Comparison of ENCODE assay signal across 26 mouse cellular contexts in the genomic region with DNA sequence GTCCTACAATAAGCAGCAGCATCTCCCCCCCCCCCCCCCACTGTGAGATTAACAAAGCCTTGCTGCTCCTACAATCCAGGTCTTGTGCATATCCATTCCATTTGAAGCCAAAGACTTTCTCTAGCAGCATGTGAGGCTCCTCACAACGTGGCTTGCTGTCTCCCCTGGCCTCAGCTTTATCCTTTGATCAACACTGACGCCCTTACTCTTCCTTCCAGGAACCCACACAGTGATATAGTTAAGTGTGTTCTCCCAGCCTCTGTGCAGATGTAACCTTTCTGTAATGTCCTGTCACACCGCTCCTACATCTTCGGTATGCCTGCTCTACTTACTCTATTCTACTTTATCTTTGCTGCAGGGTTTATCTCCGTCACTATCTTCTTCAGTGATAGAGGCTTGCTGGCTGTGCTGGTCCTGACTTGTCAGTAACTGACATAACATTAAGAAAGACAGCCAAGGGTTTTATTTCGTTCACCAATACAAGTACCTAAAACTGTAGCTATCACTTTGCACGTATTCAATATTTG. TPM values are rescaled to one million over a fixed set of nuclear protein-coding genes. Genes with fewer than 3 reads are reported as not detected.
DNase-seq lines count a peak whose midpoint lies in the region; ATAC-seq and TF ChIP-seq lines count a peak whose summit lies in the region.
"Had no signal": no experiment of that assay in that cellular context is flagged by ENCODE, and none has a peak within 500 bp of the region (broad histone marks: within the 10 kb centered on the region; RNA-seq: fewer than 3 reads in every experiment).

No protein-coding gene starts in this region.

- peak; percentile 33; the same call in 1 of the 2 replicates for ATAC-seq in liver, embryonic 12.5 days
- no peak for ATAC-seq in liver, embryonic 14.5 days (ENCODE audit: insufficient read depth)
- ATAC-seq: CD4-positive, CD25-positive, alpha-beta regulatory T cell, adult 4 months; forebrain, embryonic 15.5 days; Patski had no signal

- intact Hi-C loops in heart, adult 2 months (cut with DNase I), result no loop called here

- no peak for TF ChIP-seq EP300 in heart, adult 2 months (IDR thresholded peaks at IDR 0.05; ENCODE audit: insufficient read depth, low read depth, low read length)
- TF ChIP-seq EP300 in MEL (IDR thresholded peaks at IDR 0.05; ENCODE audit: low read depth in 1 of 2, low read length in 2 of 2), result peak; percentile 61 to 64; a peak in 2 of 4 replicates
- TF ChIP-seq EP300 in liver, embryonic 14.5 days (IDR thresholded peaks at IDR 0.05; ENCODE audit: low read depth), result no peak

- no peak overlapping the region for H3K9ac ChIP-seq in heart, adult 2 months (ENCODE audit: low read depth, low read length)
- 0 out of 2 replicates have a peak overlapping the region, but pooled peaks have one; percentile 13 for H3K9ac ChIP-seq in liver, embryonic 12.5 days
- H3K9ac ChIP-seq in MEL (ENCODE audit: control insufficient read depth, low read depth, low read length, poor library complexity, severe bottlenecking), result peak overlapping the region; percentile 49
- H3K9ac ChIP-seq in liver, embryonic 14.5 days (replicated peaks), result no peak overlapping the region
- H3K9ac ChIP-seq: forebrain, embryonic 12.5 days; forebrain, embryonic 15.5 days; hindbrain, embryonic 15.5 days had no signal

- TF ChIP-seq RAD21 in MEL (IDR thresholded peaks at IDR 0.05; ENCODE audit: low read depth, low read length), result no peak

- DNase-seq in heart, embryonic 10.5 days (ENCODE audit: low spot score), result no peak
- no peak for DNase-seq in heart, adult 2 months
- no peak for DNase-seq in liver
- DNase-seq in MEL (ENCODE audit: low read depth, low spot score), result peak; percentile 63
- peak in 1 of 3 experiments; percentile 39 for DNase-seq in liver, embryonic 14.5 days (ENCODE audit: low read depth in 3 of 3, low spot score in 3 of 3)
- no peak for DNase-seq in kidney, postnatal 14 days
- DNase-seq in layer of hippocampus, adult 11-12 months (ENCODE audit: low spot score), result no peak
- DNase-seq: adrenal gland, postnatal 10 days; adrenal gland, postnatal 36 days; cerebellum, adult 18-20 months; cerebellum, adult 9-10 months; cerebellum, postnatal 14 days; gastrocnemius, postnatal 10 days; heart, adult 18-20 months had no signal

- no peaks in the 10 kb centered on the region for H3K9me3 ChIP-seq in heart, embryonic 10.5 days
- no peaks in the 10 kb centered on the region for H3K9me3 ChIP-seq in liver, embryonic 12.5 days (replicated peaks)
- no peaks in the 10 kb centered on the region for H3K9me3 ChIP-seq in MEL (replicated peaks; ENCODE audit: insufficient read depth, low read length)
- no peaks in the 10 kb centered on the region for H3K9me3 ChIP-seq in liver, embryonic 14.5 days (ENCODE audit: control insufficient read depth, low read length)
- H3K9me3 ChIP-seq: forebrain, embryonic 12.5 days; forebrain, embryonic 15.5 days; hindbrain, embryonic 15.5 days had no signal

- H3K27ac ChIP-seq in heart, embryonic 10.5 days, result 0 out of 2 replicates have a peak overlapping the region, but pooled peaks have one; percentile 22
- H3K27ac ChIP-seq in heart, adult 2 months, result no peak overlapping the region
- peak overlapping the region; percentile 53 for H3K27ac ChIP-seq in liver, embryonic 12.5 days
- peak overlapping the region; percentile 91 for H3K27ac ChIP-seq in MEL (ENCODE audit: control insufficient read depth, low read depth, low read length)
- peak overlapping the region; percentile 21; the same call in 1 of the 2 replicates for H3K27ac ChIP-seq in liver, embryonic 14.5 days
- H3K27ac ChIP-seq: forebrain, embryonic 12.5 days; forebrain, embryonic 15.5 days; hindbrain, embryonic 15.5 days had no signal

- TF ChIP-seq POLR2A in heart, adult 2 months (IDR thresholded peaks at IDR 0.05; ENCODE audit: insufficient read depth, low read depth, low read length), result no peak
- peak in 1 of 2 experiments; percentile 28; a peak in 1 of 4 replicates for TF ChIP-seq POLR2A in MEL (IDR thresholded peaks at IDR 0.05; ENCODE audit: control insufficient read depth in 1 of 2, insufficient read depth in 1 of 2, low read depth in 1 of 2, low read length in 2 of 2, poor library complexity in 1 of 2)

- peak overlapping the region; percentile 27 for H3K4me2 ChIP-seq in liver, embryonic 12.5 days
- H3K4me2 ChIP-seq in liver, embryonic 14.5 days (ENCODE audit: low read depth), result peak overlapping the region; percentile 1
- H3K4me2 ChIP-seq: forebrain, embryonic 12.5 days; forebrain, embryonic 15.5 days; heart, embryonic 11.5 days; hindbrain, embryonic 15.5 days had no signal

- no peaks in the 10 kb centered on the region for H3K79me2 ChIP-seq in heart, adult 2 months (replicated peaks; ENCODE audit: control insufficient read depth, insufficient read depth, low read length)
- peaks cover 4% of the 10 kb centered on the region; the same call in 1 of the 2 replicates for H3K79me2 ChIP-seq in MEL (ENCODE audit: control insufficient read depth, insufficient read depth, low read length, poor library complexity)

- WGBS in heart, embryonic 10.5 days, result 41% methylated on average over 7 of the region's 7 CpGs
- 67% methylated on average over 7 of the region's 7 CpGs for WGBS in heart, adult 2 months
- WGBS in liver, embryonic 12.5 days (ENCODE audit: insufficient replicate concordance), result 49% methylated on average over 7 of the region's 7 CpGs
- WGBS in liver, embryonic 14.5 days (ENCODE audit: insufficient replicate concordance), result 40% methylated on average over 7 of the region's 7 CpGs

- H3K36me3 ChIP-seq in heart, embryonic 10.5 days, result no peaks in the 10 kb centered on the region
- H3K36me3 ChIP-seq in heart, adult 2 months (ENCODE audit: control insufficient read depth, insufficient read depth, low read length), result no peaks in the 10 kb centered on the region
- H3K36me3 ChIP-seq in liver, embryonic 12.5 days, result no peaks in the 10 kb centered on the region
- peaks cover 0 to 48% of the 10 kb centered on the region in 2 experiments; a peak in 2 of 4 replicates for H3K36me3 ChIP-seq in MEL (ENCODE audit: control insufficient read depth in 1 of 2, insufficient read depth in 2 of 2, low read length in 2 of 2)
- H3K36me3 ChIP-seq in liver, embryonic 14.5 days (replicated peaks; ENCODE audit: control insufficient read depth, insufficient read depth, low read depth), result no peaks in the 10 kb centered on the region
- H3K36me3 ChIP-seq: forebrain, embryonic 12.5 days; forebrain, embryonic 15.5 days; hindbrain, embryonic 15.5 days had no signal

- peaks cover 24% of the 10 kb centered on the region for H3K4me1 ChIP-seq in heart, embryonic 10.5 days
- H3K4me1 ChIP-seq in heart, adult 2 months (ENCODE audit: control insufficient read depth, insufficient read depth, low read length), result no peaks in the 10 kb centered on the region; the same call in 1 of the 2 replicates
- peaks cover 67% of the 10 kb centered on the region for H3K4me1 ChIP-seq in liver, embryonic 12.5 days
- peaks cover 39 to 47% of the 10 kb centered on the region in 2 experiments for H3K4me1 ChIP-seq in MEL (ENCODE audit: control insufficient read depth in 1 of 2, insufficient read depth in 2 of 2, low read length in 2 of 2)
- peaks cover 44 to 52% of the 10 kb centered on the region in 2 experiments for H3K4me1 ChIP-seq in liver, embryonic 14.5 days (replicated peaks; ENCODE audit: control insufficient read depth in 2 of 2, insufficient read depth in 2 of 2, low read length in 1 of 2)
- H3K4me1 ChIP-seq: forebrain, embryonic 15.5 days had no signal

- no peak for TF ChIP-seq CTCF in heart, adult 2 months (IDR thresholded peaks at IDR 0.05)
- TF ChIP-seq CTCF in MEL (IDR thresholded peaks at IDR 0.05 in 2 of 3, conservative IDR thresholded peaks at IDR 0.05 in 1 of 3; ENCODE audit: control insufficient read depth in 1 of 3, insufficient read depth in 1 of 3, low read depth in 2 of 3, low read length in 3 of 3, poor library complexity in 1 of 3, severe bottlenecking in 1 of 3), result no peak
- no peak for TF ChIP-seq CTCF in liver, embryonic 14.5 days (IDR thresholded peaks at IDR 0.05; ENCODE audit: low read depth)

- peaks cover 44% of the 10 kb centered on the region for H3K27me3 ChIP-seq in heart, embryonic 10.5 days (ENCODE audit: insufficient read depth, poor library complexity, severe bottlenecking)
- no peaks in the 10 kb centered on the region; the same call in 1 of the 2 replicates for H3K27me3 ChIP-seq in heart, adult 2 months (ENCODE audit: control insufficient read depth, insufficient read depth, low read length)
- no peaks in the 10 kb centered on the region for H3K27me3 ChIP-seq in liver, embryonic 12.5 days (replicated peaks)
- no peaks in the 10 kb centered on the region for H3K27me3 ChIP-seq in MEL (ENCODE audit: control insufficient read depth in 1 of 2, insufficient read depth in 2 of 2, low read length in 2 of 2)
- H3K27me3 ChIP-seq in liver, embryonic 14.5 days (ENCODE audit: control insufficient read depth, insufficient read depth, low read length), result no peaks in the 10 kb centered on the region
- H3K27me3 ChIP-seq: forebrain, embryonic 15.5 days; hindbrain, embryonic 15.5 days; Patski had no signal

- H3K4me3 ChIP-seq in heart, embryonic 10.5 days, result no peak overlapping the region
- H3K4me3 ChIP-seq in heart, adult 2 months, result no peak overlapping the region
- no peak overlapping the region for H3K4me3 ChIP-seq in liver, embryonic 12.5 days
- no peak overlapping the region for H3K4me3 ChIP-seq in MEL (ENCODE audit: control insufficient read depth in 1 of 2, insufficient read depth in 1 of 2, low read depth in 2 of 2, low read length in 2 of 2)
- no peak overlapping the region for H3K4me3 ChIP-seq in liver, embryonic 14.5 days (ENCODE audit: insufficient read depth in 1 of 2, low read depth in 2 of 2, low read length in 2 of 2)
- H3K4me3 ChIP-seq: forebrain, embryonic 12.5 days; forebrain, embryonic 15.5 days; hindbrain, embryonic 15.5 days had no signal

RNA-seq across cellular contexts. Expression of gene Asb17, which starts 3.3 kb away (rescaled TPM):
- 1.0 and 2.0 TPM in 2 replicates for polyA plus RNA-seq in heart, embryonic 10.5 days (2016; fragmentation: Nextera tagmentation; extraction: Ambion mirVana)
- total RNA-seq in heart, adult 2 months (2021), result not detected
- polyA plus RNA-seq in heart, adult 2 months (2012; rRNA removed), result not detected in 2 replicates
- 5.3 and 6.4 TPM in 2 replicates for polyA plus RNA-seq in liver, embryonic 12.5 days (2016; fragmentation: Nextera tagmentation; extraction: Ambion mirVana)
- total RNA-seq in MEL (2012; rRNA removed), result 9.0 and 9.7 TPM in 2 replicates
- polyA plus RNA-seq in MEL (2012; ENCODE audit: insufficient read depth in 1 of 2, insufficient read length in 2 of 2, low read depth in 1 of 2, low replicate concordance in 2 of 2, missing spikeins in 1 of 2), result 1 to 10 TPM in 1 of 2 experiments, not detected in 1; 5.7 TPM
- polyA plus RNA-seq in liver, embryonic 14.5 days (2012; rRNA removed), result 0.88 and 1.4 TPM in 2 replicates
- polyA plus RNA-seq in liver, embryonic 14.5 days (2014; fragmentation: Nextera tagmentation; extraction: Ambion mirVana), result 3.9 and 5.8 TPM in 2 replicates
- total RNA-seq: adrenal gland, adult 18-20 months; adrenal gland, postnatal 10 days; adrenal gland, postnatal 36 days; gastrocnemius, postnatal 10 days; gastrocnemius, postnatal 4 days; heart, adult 18-20 months; heart, postnatal 25 days had no signal
- polyA plus RNA-seq: CD4-positive, CD25-positive, alpha-beta regulatory T cell, adult 4 months; forebrain, embryonic 12.5 days; intestine, embryonic 14.5 days had no signal

RNA-seq across cellular contexts. Expression of gene Msh4, which starts 58.7 kb away (rescaled TPM):
- 0.09 and 0.11 TPM in 2 replicates for polyA plus RNA-seq in heart, embryonic 10.5 days (2016; fragmentation: Nextera tagmentation; extraction: Ambion mirVana)
- total RNA-seq in heart, adult 2 months (2021), result under 1 TPM in 1 of 2 experiments, not detected in 1; 0.07 TPM
- polyA plus RNA-seq in heart, adult 2 months (2012; rRNA removed), result 0.06 TPM in 1 of 2 replicates, not detected in the other
- polyA plus RNA-seq in liver, embryonic 12.5 days (2016; fragmentation: Nextera tagmentation; extraction: Ambion mirVana), result 0.10 and 0.11 TPM in 2 replicates
- 0.42 and 0.50 TPM in 2 replicates for total RNA-seq in MEL (2012; rRNA removed)
- under 1 TPM in 1 of 2 experiments, not detected in 1; 0.15 TPM for polyA plus RNA-seq in MEL (2012; ENCODE audit: insufficient read depth in 1 of 2, insufficient read length in 2 of 2, low read depth in 1 of 2, low replicate concordance in 2 of 2, missing spikeins in 1 of 2)
- 0.02 and 0.04 TPM in 2 replicates for polyA plus RNA-seq in liver, embryonic 14.5 days (2012; rRNA removed)
- polyA plus RNA-seq in liver, embryonic 14.5 days (2014; fragmentation: Nextera tagmentation; extraction: Ambion mirVana), result 0.05 and 0.06 TPM in 2 replicates
- total RNA-seq: adrenal gland, adult 18-20 months had no signal
- polyA plus RNA-seq: CD4-positive, CD25-positive, alpha-beta regulatory T cell, adult 4 months; embryonic facial prominence, embryonic 11.5 days had no signal

Comparison
In these comparisons a context has a peak if more than half of its experiments do, and no peak if none do; other contexts are left out.
1. H3K9ac ChIP-seq: peak in liver, embryonic 12.5 days (single experiment) and MEL (single experiment); none in heart, adult 2 months (single experiment) and liver, embryonic 14.5 days (single experiment).